Mouse (Mus musculus) E14TG2a.4 (cell line): ENCODE data around the gene Gm6337.
"Not testable (repeated sequence)": the region's sequence is repeated elsewhere in the genome, so short reads cannot be mapped to it uniquely, and the experiment has no call there.

Experiments used
- H3K27me3 ChIP-seq: 2 replicates; pipeline ENCODE4 v1.6.1; 2014; ENCODE audit warnings: low read length, control low read depth; ENCODE audit not compliant: insufficient read depth
- H3K36me3 ChIP-seq: 2 replicates; pipeline ENCODE4 v1.6.1; 2014; ENCODE audit warnings: low read length, control low read depth; ENCODE audit not compliant: insufficient read depth
- H3K4me1 ChIP-seq: replicated peaks from 2 replicates; pipeline ENCODE4 v1.6.1; 2014; ENCODE audit warnings: low read depth, low read length, control low read depth
- H3K4me3 ChIP-seq: replicated peaks from 2 replicates; pipeline ENCODE4 v1.5.1; 2014; ENCODE audit warnings: mild to moderate bottlenecking, low read length
- H3K9me3 ChIP-seq: 2 replicates; pipeline ENCODE4 v1.6.1; 2014; ENCODE audit warnings: low read length, control low read depth

The Gm6337 gene

GRCm38 (mm10) chr14:6058167-6058566 is at the start of gene Gm6337:
Gene Gm6337 (minus strand): TSS chr14:6058267.
- H3K4me3 ChIP-seq, H3K27me3 ChIP-seq, H3K9me3 ChIP-seq, H3K36me3 ChIP-seq, H3K4me1 ChIP-seq: not testable (repeated sequence)

- H3K36me3 ChIP-seq, H3K27me3 ChIP-seq, H3K4me3 ChIP-seq, H3K4me1 ChIP-seq, H3K9me3 ChIP-seq: not testable (repeated sequence)
Observed at GRCm38 (mm10) chr14:6107500-6107899, 49.4 kb upstream of the Gm6337 start.

- not testable (repeated sequence) for H3K4me3 ChIP-seq, H3K27me3 ChIP-seq, H3K4me1 ChIP-seq, H3K36me3 ChIP-seq, H3K9me3 ChIP-seq
Observed at GRCm38 (mm10) chr14:6093842-6094241, 35.8 kb upstream of the Gm6337 start, which contains the start of gene Gm8206. Gene Gm8206 (minus strand): TSS chr14:6093942.
